Mouse (Mus musculus) urinary bladder, adult 18-20 months (tissue): ENCODE results near the gene Rnf227.
"Not testable (repeated sequence)": the region's sequence is repeated elsewhere in the genome, so short reads cannot be mapped to it uniquely, and the experiment has no call there.

Source experiments
- DNase-seq, 2 experiments: peaks; one replicate each; pipeline ENCODE4 v3.0.0; 2022; ENCODE audit warnings: low spot score in 2 of 2, mixed read lengths in 2 of 2

Gene Rnf227

GRCm38 (mm10) chr11:69340161-69341131 lies at the start of gene Rnf227:
TSS of gene Rnf227 (plus strand) at chr11:69340461.
- peak; percentile 36 to 76 for DNase-seq

GRCm38 (mm10) chr11:69291111-69291510 lies 49.1 kb upstream of the Rnf227 start:
- DNase-seq = no peak

GRCm38 (mm10) chr11:69295286-69295685 lies 45.0 kb upstream of the Rnf227 start:
- no peak for DNase-seq

- no peak for DNase-seq
Observed at GRCm38 (mm10) chr11:69297799-69298198, 42.5 kb upstream of the Rnf227 start.

- no peak for DNase-seq
Observed at GRCm38 (mm10) chr11:69298231-69298630, 42.0 kb upstream of the Rnf227 start.

GRCm38 (mm10) chr11:69302817-69303216 lies 37.4 kb upstream of the Rnf227 start:
- DNase-seq = no peak

- no peak for DNase-seq
Observed at GRCm38 (mm10) chr11:69305291-69305690, 35.0 kb upstream of the Rnf227 start.

GRCm38 (mm10) chr11:69306039-69306438 lies 34.2 kb upstream of the Rnf227 start:
- DNase-seq = no peak

- no peak for DNase-seq
Observed at GRCm38 (mm10) chr11:69311266-69311665, 29.0 kb upstream of the Rnf227 start.

- no peak for DNase-seq
Observed at GRCm38 (mm10) chr11:69316361-69316760, 23.9 kb upstream of the Rnf227 start.

GRCm38 (mm10) chr11:69318000-69318399 lies 22.3 kb upstream of the Rnf227 start:
- not testable (repeated sequence) for DNase-seq

GRCm38 (mm10) chr11:69321580-69321979 lies 18.7 kb upstream of the Rnf227 start:
- no peak for DNase-seq

GRCm38 (mm10) chr11:69322010-69322409 lies 18.3 kb upstream of the Rnf227 start:
- DNase-seq = no peak

- DNase-seq = no peak
Observed at GRCm38 (mm10) chr11:69322693-69323471, 17.4 kb upstream of the Rnf227 start.

GRCm38 (mm10) chr11:69323667-69324111 lies 16.6 kb upstream of the Rnf227 start, which contains the start of the genes Cntrob and Trappc1:
TSS of gene Cntrob (minus strand) at chr11:69323775.
TSS of gene Trappc1 (plus strand) at chr11:69323980.
- DNase-seq = peak; percentile 90 to 99

GRCm38 (mm10) chr11:69324749-69325148 lies 15.5 kb upstream of the Rnf227 start:
- no peak for DNase-seq

GRCm38 (mm10) chr11:69325628-69326407 lies 14.4 kb upstream of the Rnf227 start, which contains the start of gene Kcnab3:
TSS of gene Kcnab3 (plus strand) at chr11:69326258.
- DNase-seq = peak; percentile 67 to 72

- no peak for DNase-seq
Observed at GRCm38 (mm10) chr11:69326408-69327156, 13.7 kb upstream of the Rnf227 start.

- DNase-seq = no peak
Observed at GRCm38 (mm10) chr11:69327157-69327442, 13.2 kb upstream of the Rnf227 start.

GRCm38 (mm10) chr11:69327648-69328047 lies 12.6 kb upstream of the Rnf227 start:
- no peak for DNase-seq

- no peak for DNase-seq
Observed at GRCm38 (mm10) chr11:69328517-69328916, 11.7 kb upstream of the Rnf227 start.
